Mouse (Mus musculus): ENCODE data around the gene Tmem258. TPM values are rescaled to one million over a fixed set of nuclear protein-coding genes. Genes with fewer than 3 reads are reported as not detected.

Tmem258 gene
- polyA plus RNA-seq, 1 experiment = 88.0 TPM

GRCm38 (mm10) chr19:10231016-10231415, 27.2 kb downstream of the Tmem258 start:
- TF ChIP-seq POLR2A (IDR thresholded peaks at IDR 0.05; ENCODE audit: low read depth, low read length) (no peak), CTCF (IDR thresholded peaks at IDR 0.05; ENCODE audit: extremely low read depth, insufficient read depth, insufficient read length, insufficient replicate concordance) (no peak)
- H3K27me3 ChIP-seq (ENCODE audit: control insufficient read depth, insufficient read depth, low read length) = no peaks in the 10 kb centered on the region
- H3K36me3 ChIP-seq (ENCODE audit: control insufficient read depth, insufficient read depth, low read length) = no peaks in the 10 kb centered on the region
- WGBS = 66% methylated on average over 7 of the region's 7 CpGs
- no peak overlapping the region for H3K27ac ChIP-seq (ENCODE audit: insufficient read depth, low read length)
- no peaks in the 10 kb centered on the region for H3K4me1 ChIP-seq (ENCODE audit: control insufficient read depth, insufficient read depth, insufficient read length)
- H3K4me3 ChIP-seq (ENCODE audit: extremely low read depth, insufficient read depth, insufficient read length) = no peak overlapping the region
- DNase-seq (ENCODE audit: low read depth in 1 of 2, low spot score in 2 of 2) = no peak

DNA sequence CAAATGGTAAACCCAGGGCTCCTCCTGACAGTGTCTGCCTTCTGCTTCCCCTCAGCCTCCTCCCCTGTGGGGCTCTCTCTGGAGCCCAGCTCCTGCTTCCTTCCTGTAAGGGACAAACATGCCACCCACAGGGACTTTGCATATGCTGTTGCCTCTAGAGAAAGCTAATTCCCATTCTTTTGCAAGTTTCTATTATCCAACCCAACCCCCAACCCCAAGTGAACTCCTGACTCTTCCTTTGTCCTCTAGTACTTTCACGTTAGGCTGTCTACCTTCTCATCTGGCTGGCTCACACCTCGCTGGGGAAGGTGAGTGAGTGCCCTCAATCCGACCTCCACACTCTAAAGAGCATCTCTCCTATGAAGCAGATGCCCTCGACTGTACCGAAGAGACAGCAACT, 28.1 kb downstream of the Tmem258 start:
- TF ChIP-seq POLR2A (IDR thresholded peaks at IDR 0.05; ENCODE audit: low read depth, low read length) (no peak), CTCF (IDR thresholded peaks at IDR 0.05; ENCODE audit: extremely low read depth, insufficient read depth, insufficient read length, insufficient replicate concordance) (no peak)
- Histone ChIP-seq H3K4me1 (ENCODE audit: control insufficient read depth, insufficient read depth, insufficient read length) (no peaks in the 10 kb centered on the region), H3K4me3 (ENCODE audit: extremely low read depth, insufficient read depth, insufficient read length) (no peak overlapping the region), H3K27me3 (ENCODE audit: control insufficient read depth, insufficient read depth, low read length) (no peaks in the 10 kb centered on the region), H3K36me3 (ENCODE audit: control insufficient read depth, insufficient read depth, low read length) (no peaks in the 10 kb centered on the region), H3K27ac (ENCODE audit: insufficient read depth, low read length) (no peak overlapping the region)
- no peak for DNase-seq (ENCODE audit: low read depth in 1 of 2, low spot score in 2 of 2)
- WGBS = 64% methylated on average over 5 of the region's 5 CpGs

- TF ChIP-seq POLR2A (IDR thresholded peaks at IDR 0.05; ENCODE audit: low read depth, low read length) (no peak), CTCF (IDR thresholded peaks at IDR 0.05; ENCODE audit: extremely low read depth, insufficient read depth, insufficient read length, insufficient replicate concordance) (no peak)
- Histone ChIP-seq H3K36me3 (ENCODE audit: control insufficient read depth, insufficient read depth, low read length) (no peaks in the 10 kb centered on the region), H3K27me3 (ENCODE audit: control insufficient read depth, insufficient read depth, low read length) (no peaks in the 10 kb centered on the region), H3K27ac (ENCODE audit: insufficient read depth, low read length) (no peak overlapping the region), H3K4me1 (ENCODE audit: control insufficient read depth, insufficient read depth, insufficient read length) (no peaks in the 10 kb centered on the region), H3K4me3 (ENCODE audit: extremely low read depth, insufficient read depth, insufficient read length) (no peak overlapping the region)
- no peak for DNase-seq (ENCODE audit: low read depth in 1 of 2, low spot score in 2 of 2)
- WGBS = 82% methylated on average over 9 of the region's 9 CpGs
These were observed 28.7 kb downstream of the Tmem258 start for GRCm38 (mm10) chr19:10232327-10233017.

DNA sequence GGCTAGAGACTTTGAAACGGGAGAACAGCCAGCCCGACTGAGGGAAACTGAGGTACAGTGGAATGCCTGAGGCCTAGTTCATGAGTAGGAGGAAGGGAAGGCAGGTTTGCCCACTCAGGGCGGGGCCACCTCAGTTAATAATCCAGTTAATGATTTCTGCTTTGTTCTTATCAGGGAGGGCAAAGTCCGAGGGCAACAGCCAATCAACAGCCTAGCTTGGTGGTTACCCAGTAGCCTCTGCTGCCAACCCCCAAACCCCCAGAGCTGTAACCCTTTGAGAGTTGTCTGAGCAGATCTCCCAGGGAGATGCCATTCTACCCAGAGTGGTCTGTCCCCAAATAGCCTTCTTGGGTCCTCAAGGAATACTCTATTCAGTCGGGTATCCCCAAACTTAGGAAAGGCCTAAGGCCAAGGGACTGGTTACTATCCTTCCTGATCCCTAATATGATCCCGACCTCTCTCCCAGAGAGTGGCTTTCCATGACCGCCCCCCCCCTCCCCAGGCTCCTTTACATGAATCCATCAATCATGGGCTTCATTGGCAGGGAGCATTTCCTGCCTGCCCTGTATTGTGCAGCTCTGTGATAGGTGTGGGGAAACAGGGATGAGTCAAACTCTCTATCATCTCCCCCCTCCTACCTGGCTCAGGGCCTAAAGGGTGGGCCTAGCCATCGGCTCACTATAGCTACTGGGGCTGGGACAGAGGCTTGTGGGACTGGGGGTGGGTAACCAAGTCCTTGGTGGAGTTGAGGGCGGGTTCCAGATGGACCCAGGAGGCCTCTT, 32.2 kb downstream of the Tmem258 start:
- TF ChIP-seq POLR2A (IDR thresholded peaks at IDR 0.05; ENCODE audit: low read depth, low read length) = no peak
- no peak for TF ChIP-seq CTCF (IDR thresholded peaks at IDR 0.05; ENCODE audit: extremely low read depth, insufficient read depth, insufficient read length, insufficient replicate concordance)
- WGBS = 83% methylated on average over 9 of the region's 9 CpGs
- no peak for DNase-seq (ENCODE audit: low read depth in 1 of 2, low spot score in 2 of 2)
- no peak overlapping the region for H3K27ac ChIP-seq (ENCODE audit: insufficient read depth, low read length)
- peaks cover 6% of the 10 kb centered on the region for H3K27me3 ChIP-seq (ENCODE audit: control insufficient read depth, insufficient read depth, low read length)
- no peaks in the 10 kb centered on the region for H3K36me3 ChIP-seq (ENCODE audit: control insufficient read depth, insufficient read depth, low read length)
- peaks cover 5% of the 10 kb centered on the region; the same call in 1 of the 2 replicates for H3K4me1 ChIP-seq (ENCODE audit: control insufficient read depth, insufficient read depth, insufficient read length)
- H3K4me3 ChIP-seq (ENCODE audit: extremely low read depth, insufficient read depth, insufficient read length) = no peak overlapping the region

- H3K4me1 ChIP-seq (ENCODE audit: control insufficient read depth, insufficient read depth, insufficient read length) = peaks cover 5% of the 10 kb centered on the region; the same call in 1 of the 2 replicates
- 65% methylated on average over 3 of the region's 3 CpGs for whole genome bisulfite sequencing
- H3K4me3 ChIP-seq (ENCODE audit: extremely low read depth, insufficient read depth, insufficient read length) = no peak overlapping the region
- no peaks in the 10 kb centered on the region for H3K36me3 ChIP-seq (ENCODE audit: control insufficient read depth, insufficient read depth, low read length)
- no peak overlapping the region for H3K27ac ChIP-seq (ENCODE audit: insufficient read depth, low read length)
- peaks cover 6% of the 10 kb centered on the region for H3K27me3 ChIP-seq (ENCODE audit: control insufficient read depth, insufficient read depth, low read length)
- no peak for TF ChIP-seq POLR2A (IDR thresholded peaks at IDR 0.05; ENCODE audit: low read depth, low read length)
- no peak for TF ChIP-seq CTCF (IDR thresholded peaks at IDR 0.05; ENCODE audit: extremely low read depth, insufficient read depth, insufficient read length, insufficient replicate concordance)
- no peak for DNase-seq (ENCODE audit: low read depth in 1 of 2, low spot score in 2 of 2)
These were observed 34.7 kb downstream of the Tmem258 start for GRCm38 (mm10) chr19:10238477-10238876.

DNA sequence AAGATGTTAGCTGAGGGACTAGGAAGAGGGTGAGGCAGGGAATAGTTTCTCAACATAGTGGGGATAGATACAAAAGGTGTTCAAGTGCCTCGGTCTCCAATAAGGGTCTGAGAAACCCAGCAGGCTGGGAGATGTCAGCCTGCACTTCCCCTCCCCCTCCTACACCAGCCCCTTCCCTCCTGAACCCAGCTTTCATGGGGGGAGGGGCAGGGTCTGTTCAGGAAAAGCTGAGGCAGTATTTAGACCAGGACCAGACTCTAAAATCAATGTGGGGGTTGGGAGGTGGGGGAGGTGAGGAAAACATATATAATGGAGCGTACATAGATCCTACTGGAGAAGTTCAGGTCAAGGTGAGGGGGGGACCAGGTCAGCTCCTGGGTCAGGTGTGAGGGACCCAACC, 35.6 kb downstream of the Tmem258 start:
- H3K4me1 ChIP-seq (ENCODE audit: control insufficient read depth, insufficient read depth, insufficient read length) = peaks cover 5% of the 10 kb centered on the region; the same call in 1 of the 2 replicates
- DNase-seq (ENCODE audit: low read depth in 1 of 2, low spot score in 2 of 2) = no peak
- no peak for TF ChIP-seq CTCF (IDR thresholded peaks at IDR 0.05; ENCODE audit: extremely low read depth, insufficient read depth, insufficient read length, insufficient replicate concordance)
- no peak for TF ChIP-seq POLR2A (IDR thresholded peaks at IDR 0.05; ENCODE audit: low read depth, low read length)
- no peak overlapping the region for H3K27ac ChIP-seq (ENCODE audit: insufficient read depth, low read length)
- H3K36me3 ChIP-seq (ENCODE audit: control insufficient read depth, insufficient read depth, low read length) = no peaks in the 10 kb centered on the region
- peaks cover 6% of the 10 kb centered on the region for H3K27me3 ChIP-seq (ENCODE audit: control insufficient read depth, insufficient read depth, low read length)
- WGBS = 73% methylated on average over 2 of the region's 2 CpGs
- no peak overlapping the region for H3K4me3 ChIP-seq (ENCODE audit: extremely low read depth, insufficient read depth, insufficient read length)
